Mouse (Mus musculus): ENCODE measurements at regions not wholly inside any gene's neighbourhood (a gene's known extent, or its start where the extent isn't known, plus 50 kb on each side); places are given as distances from the start of the nearest gene placed in this dataset.

- DNase-seq (ENCODE audit: low read depth in 2 of 2, low spot score in 2 of 2): no peak
These were observed 148.3 kb upstream of the Nectin1 start for GRCm38 (mm10) chr9:43595461-43595860.

GRCm38 (mm10) chr9:43600396-43600795 lies 143.4 kb upstream of the Nectin1 start:
- no peak for DNase-seq (ENCODE audit: low read depth in 2 of 2, low spot score in 2 of 2)

- no peak for DNase-seq (ENCODE audit: low read depth in 2 of 2, low spot score in 2 of 2)
These were observed 126.2 kb upstream of the Nectin1 start for GRCm38 (mm10) chr9:43617632-43618031.

- no peak for DNase-seq (ENCODE audit: low read depth in 2 of 2, low spot score in 2 of 2)
These were observed 116.2 kb upstream of the Nectin1 start for GRCm38 (mm10) chr9:43627558-43627957.

- DNase-seq (ENCODE audit: low read depth in 2 of 2, low spot score in 2 of 2): no peak
These were observed 115.0 kb upstream of the Nectin1 start for GRCm38 (mm10) chr9:43628786-43629185.

GRCm38 (mm10) chr9:43636372-43636965 lies 107.3 kb upstream of the Nectin1 start:
- DNase-seq (ENCODE audit: low read depth in 2 of 2, low spot score in 2 of 2): no peak

- DNase-seq (ENCODE audit: low read depth in 2 of 2, low spot score in 2 of 2): no peak
These were observed 85.6 kb upstream of the Nectin1 start for GRCm38 (mm10) chr9:43658186-43658585.

GRCm38 (mm10) chr9:43659237-43659636 lies 84.5 kb upstream of the Nectin1 start:
- no peak for DNase-seq (ENCODE audit: low read depth in 2 of 2, low spot score in 2 of 2)

GRCm38 (mm10) chr9:43660151-43660550 lies 83.6 kb upstream of the Nectin1 start:
- no peak for DNase-seq (ENCODE audit: low read depth in 2 of 2, low spot score in 2 of 2)

GRCm38 (mm10) chr9:43660896-43661563 lies 82.8 kb upstream of the Nectin1 start:
- DNase-seq (ENCODE audit: low read depth in 2 of 2, low spot score in 2 of 2): no peak

GRCm38 (mm10) chr9:43661646-43662045 lies 82.1 kb upstream of the Nectin1 start:
- DNase-seq (ENCODE audit: low read depth in 2 of 2, low spot score in 2 of 2): no peak

GRCm38 (mm10) chr9:43667386-43667785 lies 76.4 kb upstream of the Nectin1 start:
- no peak for DNase-seq (ENCODE audit: low read depth in 2 of 2, low spot score in 2 of 2)

- DNase-seq (ENCODE audit: low read depth in 2 of 2, low spot score in 2 of 2): no peak
These were observed 75.8 kb upstream of the Nectin1 start for GRCm38 (mm10) chr9:43667974-43668373.

GRCm38 (mm10) chr9:43668731-43669130 lies 75.1 kb upstream of the Nectin1 start:
- no peak for DNase-seq (ENCODE audit: low read depth in 2 of 2, low spot score in 2 of 2)

- DNase-seq (ENCODE audit: low read depth in 2 of 2, low spot score in 2 of 2): no peak
These were observed 73.2 kb upstream of the Nectin1 start for GRCm38 (mm10) chr9:43670563-43670962.

GRCm38 (mm10) chr9:43673171-43673680 lies 70.6 kb upstream of the Nectin1 start:
- no peak for DNase-seq (ENCODE audit: low read depth in 2 of 2, low spot score in 2 of 2)

GRCm38 (mm10) chr9:43674321-43674720 lies 69.5 kb upstream of the Nectin1 start:
- DNase-seq (ENCODE audit: low read depth in 2 of 2, low spot score in 2 of 2): no peak

- no peak for DNase-seq (ENCODE audit: low read depth in 2 of 2, low spot score in 2 of 2)
These were observed 67.8 kb upstream of the Nectin1 start for GRCm38 (mm10) chr9:43676011-43676410.

- DNase-seq (ENCODE audit: low read depth in 2 of 2, low spot score in 2 of 2): no peak
These were observed 64.5 kb upstream of the Nectin1 start for GRCm38 (mm10) chr9:43679331-43679730.

- no peak for DNase-seq (ENCODE audit: low read depth in 2 of 2, low spot score in 2 of 2)
These were observed 62.5 kb upstream of the Nectin1 start for GRCm38 (mm10) chr9:43681317-43681716.

GRCm38 (mm10) chr9:43682102-43682501 lies 61.7 kb upstream of the Nectin1 start:
- DNase-seq (ENCODE audit: low read depth in 2 of 2, low spot score in 2 of 2): no peak

- DNase-seq (ENCODE audit: low read depth in 2 of 2, low spot score in 2 of 2): no peak
These were observed 59.2 kb upstream of the Nectin1 start for GRCm38 (mm10) chr9:43684596-43684995.

- no peak for DNase-seq (ENCODE audit: low read depth in 2 of 2, low spot score in 2 of 2)
These were observed 51.8 kb upstream of the Nectin1 start for GRCm38 (mm10) chr9:43692015-43692414.
